Mouse (Mus musculus) embryo, embryonic 10 days (tissue): ENCODE results near the gene Samd7.
A peak's percentile ranks its signal among the peaks of the same experiment; 100 is the strongest.
"Not testable (repeated sequence)": the region's sequence is repeated elsewhere in the genome, so short reads cannot be mapped to it uniquely, and the experiment has no call there.

Experiments used
- DNase-seq: peaks from one replicate; pipeline ENCODE4 v3.0.0-alpha.2; 2015; ENCODE audit warnings: low spot score

The Samd7 gene

GRCm38 (mm10) chr3:30746006-30746405 lies at the start of gene Samd7:
Gene Samd7, plus strand, starts transcription at chr3:30746293.
- DNase-seq, result no peak

- DNase-seq, result peak; percentile 89
Observed at GRCm38 (mm10) chr3:30696346-30696745, 49.7 kb upstream of the Samd7 start.

- no peak for DNase-seq
Observed at GRCm38 (mm10) chr3:30697891-30698290, 48.2 kb upstream of the Samd7 start.

- DNase-seq, result not testable (repeated sequence)
Observed at GRCm38 (mm10) chr3:30699711-30700505, 46.2 kb upstream of the Samd7 start, which contains the start of gene Lrrc31. Gene Lrrc31, minus strand, starts transcription at chr3:30699843.

- no peak for DNase-seq
Observed at GRCm38 (mm10) chr3:30705977-30706376, 40.1 kb upstream of the Samd7 start.

GRCm38 (mm10) chr3:30706614-30707276 lies 39.3 kb upstream of the Samd7 start:
- no peak for DNase-seq

GRCm38 (mm10) chr3:30710191-30710590 lies 35.9 kb upstream of the Samd7 start:
- no peak for DNase-seq

- no peak for DNase-seq
Observed at GRCm38 (mm10) chr3:30713334-30713733, 32.8 kb upstream of the Samd7 start.

- no peak for DNase-seq
Observed at GRCm38 (mm10) chr3:30718649-30719048, 27.4 kb upstream of the Samd7 start.

- DNase-seq, result no peak
Observed at GRCm38 (mm10) chr3:30722036-30722435, 24.1 kb upstream of the Samd7 start.

- no peak for DNase-seq
Observed at GRCm38 (mm10) chr3:30722461-30722860, 23.6 kb upstream of the Samd7 start.

GRCm38 (mm10) chr3:30723179-30723578 lies 22.9 kb upstream of the Samd7 start:
- no peak for DNase-seq

- no peak for DNase-seq
Observed at GRCm38 (mm10) chr3:30724105-30724824, 21.8 kb upstream of the Samd7 start.

GRCm38 (mm10) chr3:30724848-30725465 lies 21.1 kb upstream of the Samd7 start:
- no peak for DNase-seq

GRCm38 (mm10) chr3:30725514-30725913 lies 20.6 kb upstream of the Samd7 start:
- no peak for DNase-seq

- no peak for DNase-seq
Observed at GRCm38 (mm10) chr3:30727209-30727608, 18.9 kb upstream of the Samd7 start.

- no peak for DNase-seq
Observed at GRCm38 (mm10) chr3:30729046-30729445, 17.0 kb upstream of the Samd7 start.

- DNase-seq, result no peak
Observed at GRCm38 (mm10) chr3:30736809-30737208, 9.3 kb upstream of the Samd7 start.

GRCm38 (mm10) chr3:30741306-30741705 lies 4.8 kb upstream of the Samd7 start:
- DNase-seq, result no peak

- no peak for DNase-seq
Observed at GRCm38 (mm10) chr3:30742891-30743290, 3.2 kb upstream of the Samd7 start.

- no peak for DNase-seq
Observed at GRCm38 (mm10) chr3:30748316-30748715, 2.2 kb downstream of the Samd7 start.

- no peak for DNase-seq
Observed at GRCm38 (mm10) chr3:30754696-30755095, 8.6 kb downstream of the Samd7 start.
